Mouse (Mus musculus) left cerebral cortex, postnatal 14 days (tissue): ENCODE measurements at regions not wholly inside any gene's neighbourhood (a gene's known extent, or its start where the extent isn't known, plus 50 kb on each side); places are given as distances from the start of the nearest gene placed in this dataset.

Source experiments
- DNase-seq, 2 experiments: peaks; one replicate each; pipeline ENCODE4 v3.0.0; 2021 to 2022; ENCODE audit warnings: low spot score in 2 of 2, mixed read lengths in 1 of 2
- intact Hi-C: fragments of 180-260 bp; cut with DNase I; formaldehyde crosslinking; loops from one replicate; pipeline ENCODE4 v1.15.1; 2025

GRCm38 (mm10) chrX:77190863-77191262 is 319.9 kb upstream of the Tbl1x start:
- intact Hi-C loops: no loop called here
- no peak for DNase-seq

GRCm38 (mm10) chrX:77208726-77209125 is 302.1 kb upstream of the Tbl1x start:
- intact Hi-C loops: no loop called here
- no peak for DNase-seq

GRCm38 (mm10) chrX:77219355-77219754 is 291.5 kb upstream of the Tbl1x start:
- intact Hi-C loops: no loop called here
- peak; percentile 4 to 37 for DNase-seq
